Mouse (Mus musculus): Measurements from ENCODE around the gene Abhd17c.
A peak's percentile ranks its signal among the peaks of the same experiment; 100 is the strongest.
"Not testable (repeated sequence)": the region's sequence is repeated elsewhere in the genome, so short reads cannot be mapped to it uniquely, and the experiment has no call there.

The Abhd17c gene

GRCm38 (mm10) chr7:84151001-84151959, at the start of gene Abhd17c:
TSS of gene Abhd17c (minus strand) at chr7:84151893.
- peak; percentile 70 for DNase-seq (ENCODE audit: low spot score)

- no peak for DNase-seq (ENCODE audit: low spot score)
Observed at GRCm38 (mm10) chr7:84197208-84197860, 45.6 kb upstream of the Abhd17c start.

GRCm38 (mm10) chr7:84196221-84196620, 44.5 kb upstream of the Abhd17c start:
- no peak for DNase-seq (ENCODE audit: low spot score)

- no peak for DNase-seq (ENCODE audit: low spot score)
Observed at GRCm38 (mm10) chr7:84192256-84192655, 40.6 kb upstream of the Abhd17c start.

- no peak for DNase-seq (ENCODE audit: low spot score)
Observed at GRCm38 (mm10) chr7:84191476-84191875, 39.8 kb upstream of the Abhd17c start.

GRCm38 (mm10) chr7:84188196-84188595, 36.5 kb upstream of the Abhd17c start:
- DNase-seq (ENCODE audit: low spot score) = no peak

GRCm38 (mm10) chr7:84185196-84185595, 33.5 kb upstream of the Abhd17c start:
- no peak for DNase-seq (ENCODE audit: low spot score)

- DNase-seq (ENCODE audit: low spot score) = no peak
Observed at GRCm38 (mm10) chr7:84184703-84185102, 33.0 kb upstream of the Abhd17c start.

GRCm38 (mm10) chr7:84178809-84179208, 27.1 kb upstream of the Abhd17c start:
- not testable (repeated sequence) for DNase-seq (ENCODE audit: low spot score)

- no peak for DNase-seq (ENCODE audit: low spot score)
Observed at GRCm38 (mm10) chr7:84174655-84175448, 23.2 kb upstream of the Abhd17c start.

- no peak for DNase-seq (ENCODE audit: low spot score)
Observed at GRCm38 (mm10) chr7:84173394-84173793, 21.7 kb upstream of the Abhd17c start.

GRCm38 (mm10) chr7:84171177-84171787, 19.6 kb upstream of the Abhd17c start:
- DNase-seq (ENCODE audit: low spot score) = no peak

- DNase-seq (ENCODE audit: low spot score) = no peak
Observed at GRCm38 (mm10) chr7:84168355-84168754, 16.7 kb upstream of the Abhd17c start.

GRCm38 (mm10) chr7:84166721-84167419, 15.2 kb upstream of the Abhd17c start:
- DNase-seq (ENCODE audit: low spot score) = no peak

GRCm38 (mm10) chr7:84166007-84166406, 14.3 kb upstream of the Abhd17c start:
- no peak for DNase-seq (ENCODE audit: low spot score)

- DNase-seq (ENCODE audit: low spot score) = no peak
Observed at GRCm38 (mm10) chr7:84165288-84165687, 13.6 kb upstream of the Abhd17c start.

GRCm38 (mm10) chr7:84164880-84165279, 13.2 kb upstream of the Abhd17c start:
- no peak for DNase-seq (ENCODE audit: low spot score)

- DNase-seq (ENCODE audit: low spot score) = no peak
Observed at GRCm38 (mm10) chr7:84164419-84164818, 12.7 kb upstream of the Abhd17c start.

GRCm38 (mm10) chr7:84163585-84163984, 11.9 kb upstream of the Abhd17c start:
- no peak for DNase-seq (ENCODE audit: low spot score)

GRCm38 (mm10) chr7:84159414-84159813, 7.7 kb upstream of the Abhd17c start:
- DNase-seq (ENCODE audit: low spot score) = no peak

- no peak for DNase-seq (ENCODE audit: low spot score)
Observed at GRCm38 (mm10) chr7:84153821-84154220, 2.1 kb upstream of the Abhd17c start.

Data from embryo, embryonic 10 days (tissue).